Mouse (Mus musculus): ENCODE results near the gene Miga1. TPM values are rescaled to one million over a fixed set of nuclear protein-coding genes. Genes with fewer than 3 reads are reported as not detected.

Gene Miga1
- 24.6 and 26.3 TPM in 2 replicates for polyA plus RNA-seq (2014; fragmentation: Nextera tagmentation; extraction: Ambion mirVana)

GRCm38 (mm10) chr3:152339862-152340557 is at the start of gene Miga1:
Gene Miga1, minus strand, starts transcription at chr3:152340407.
- H3K9ac ChIP-seq (ENCODE audit: low read length), result peak within 1 kb of the TSS; percentile 81
- peak; percentile 90 for DNase-seq (ENCODE audit: low spot score)
- peak within 1 kb of the TSS; percentile 51 for H3K4me2 ChIP-seq (ENCODE audit: low read depth, low read length, severe bottlenecking)
- H3K27ac ChIP-seq (ENCODE audit: low read depth, low read length), result no peak within 1 kb of the TSS
- H3K4me1 ChIP-seq (replicated peaks; ENCODE audit: control insufficient read depth, insufficient read depth, low read length), result no peaks in the 10 kb centered on the region
- peaks cover 2% of the 10 kb centered on the region; the same call in 1 of the 2 replicates for H3K36me3 ChIP-seq (ENCODE audit: control insufficient read depth, insufficient read depth, low read length)
- ATAC-seq (replicated peaks; ENCODE audit: low FRiP score), result peak; percentile 95
- WGBS, result 3% methylated on average over 54 of the region's 54 CpGs
- H3K9me3 ChIP-seq (ENCODE audit: control insufficient read depth, low read length), result no peaks in the 10 kb centered on the region
- peak within 1 kb of the TSS; percentile 82 for H3K4me3 ChIP-seq (ENCODE audit: low read depth, low read length)
- H3K27me3 ChIP-seq (ENCODE audit: control insufficient read depth, insufficient read depth, low read length), result no peaks in the 10 kb centered on the region

GRCm38 (mm10) chr3:152384106-152384505 is 43.9 kb upstream of the Miga1 start:
- Histone ChIP-seq H3K4me3 (ENCODE audit: low read depth, low read length) (no peak overlapping the region), H3K9ac (ENCODE audit: low read length) (no peak overlapping the region), H3K9me3 (ENCODE audit: control insufficient read depth, low read length) (no peaks in the 10 kb centered on the region), H3K4me2 (ENCODE audit: low read depth, low read length, severe bottlenecking) (no peak overlapping the region), H3K4me1 (replicated peaks; ENCODE audit: control insufficient read depth, insufficient read depth, low read length) (no peaks in the 10 kb centered on the region), H3K36me3 (ENCODE audit: control insufficient read depth, insufficient read depth, low read length) (no peaks in the 10 kb centered on the region; the same call in 1 of the 2 replicates), H3K27me3 (ENCODE audit: control insufficient read depth, insufficient read depth, low read length) (no peaks in the 10 kb centered on the region), H3K27ac (ENCODE audit: low read depth, low read length) (no peak overlapping the region)
- ATAC-seq (replicated peaks; ENCODE audit: low FRiP score) (no peak), DNase-seq (ENCODE audit: low spot score) (no peak)
- 77% methylated on average over 11 of the region's 11 CpGs for WGBS

GRCm38 (mm10) chr3:152376063-152376462 is 35.9 kb upstream of the Miga1 start:
- WGBS, result 94% methylated on average over 4 of the region's 4 CpGs
- no peak overlapping the region for H3K4me2 ChIP-seq (ENCODE audit: low read depth, low read length, severe bottlenecking)
- no peak for DNase-seq (ENCODE audit: low spot score)
- no peaks in the 10 kb centered on the region for H3K27me3 ChIP-seq (ENCODE audit: control insufficient read depth, insufficient read depth, low read length)
- peaks cover 3% of the 10 kb centered on the region; the same call in 1 of the 2 replicates for H3K36me3 ChIP-seq (ENCODE audit: control insufficient read depth, insufficient read depth, low read length)
- no peaks in the 10 kb centered on the region for H3K4me1 ChIP-seq (replicated peaks; ENCODE audit: control insufficient read depth, insufficient read depth, low read length)
- H3K27ac ChIP-seq (ENCODE audit: low read depth, low read length), result no peak overlapping the region
- no peak overlapping the region for H3K9ac ChIP-seq (ENCODE audit: low read length)
- no peak overlapping the region for H3K4me3 ChIP-seq (ENCODE audit: low read depth, low read length)
- H3K9me3 ChIP-seq (ENCODE audit: control insufficient read depth, low read length), result no peaks in the 10 kb centered on the region
- ATAC-seq (replicated peaks; ENCODE audit: low FRiP score), result no peak

GRCm38 (mm10) chr3:152364181-152364580 is 24.0 kb upstream of the Miga1 start:
- H3K27me3 ChIP-seq (ENCODE audit: control insufficient read depth, insufficient read depth, low read length), result no peaks in the 10 kb centered on the region
- no peak overlapping the region for H3K27ac ChIP-seq (ENCODE audit: low read depth, low read length)
- WGBS, result 96% methylated on average over 2 of the region's 2 CpGs
- DNase-seq (ENCODE audit: low spot score), result no peak
- no peaks in the 10 kb centered on the region; the same call in 1 of the 2 replicates for H3K36me3 ChIP-seq (ENCODE audit: control insufficient read depth, insufficient read depth, low read length)
- no peaks in the 10 kb centered on the region for H3K9me3 ChIP-seq (ENCODE audit: control insufficient read depth, low read length)
- ATAC-seq (replicated peaks; ENCODE audit: low FRiP score), result no peak
- H3K9ac ChIP-seq (ENCODE audit: low read length), result no peak overlapping the region
- no peak overlapping the region for H3K4me2 ChIP-seq (ENCODE audit: low read depth, low read length, severe bottlenecking)
- H3K4me1 ChIP-seq (replicated peaks; ENCODE audit: control insufficient read depth, insufficient read depth, low read length), result no peaks in the 10 kb centered on the region
- no peak overlapping the region for H3K4me3 ChIP-seq (ENCODE audit: low read depth, low read length)

GRCm38 (mm10) chr3:152359151-152359550 is 18.9 kb upstream of the Miga1 start:
- Histone ChIP-seq H3K4me2 (ENCODE audit: low read depth, low read length, severe bottlenecking) (no peak overlapping the region), H3K9ac (ENCODE audit: low read length) (no peak overlapping the region), H3K4me1 (replicated peaks; ENCODE audit: control insufficient read depth, insufficient read depth, low read length) (no peaks in the 10 kb centered on the region), H3K4me3 (ENCODE audit: low read depth, low read length) (no peak overlapping the region), H3K9me3 (ENCODE audit: control insufficient read depth, low read length) (no peaks in the 10 kb centered on the region), H3K27me3 (ENCODE audit: control insufficient read depth, insufficient read depth, low read length) (no peaks in the 10 kb centered on the region), H3K36me3 (ENCODE audit: control insufficient read depth, insufficient read depth, low read length) (no peaks in the 10 kb centered on the region; the same call in 1 of the 2 replicates), H3K27ac (ENCODE audit: low read depth, low read length) (no peak overlapping the region)
- DNase-seq (ENCODE audit: low spot score) (no peak), ATAC-seq (replicated peaks; ENCODE audit: low FRiP score) (no peak)
- WGBS, result 90% methylated on average over 7 of the region's 7 CpGs

- 86% methylated on average over 9 of the region's 9 CpGs for WGBS
- Histone ChIP-seq H3K4me1 (replicated peaks; ENCODE audit: control insufficient read depth, insufficient read depth, low read length) (no peaks in the 10 kb centered on the region), H3K4me3 (ENCODE audit: low read depth, low read length) (no peak overlapping the region), H3K27ac (ENCODE audit: low read depth, low read length) (no peak overlapping the region), H3K9me3 (ENCODE audit: control insufficient read depth, low read length) (no peaks in the 10 kb centered on the region), H3K4me2 (ENCODE audit: low read depth, low read length, severe bottlenecking) (no peak overlapping the region), H3K36me3 (ENCODE audit: control insufficient read depth, insufficient read depth, low read length) (no peaks in the 10 kb centered on the region), H3K27me3 (ENCODE audit: control insufficient read depth, insufficient read depth, low read length) (no peaks in the 10 kb centered on the region), H3K9ac (ENCODE audit: low read length) (no peak overlapping the region)
- no peak for ATAC-seq (replicated peaks; ENCODE audit: low FRiP score)
- no peak for DNase-seq (ENCODE audit: low spot score)
Observed at GRCm38 (mm10) chr3:152356751-152357150, 16.5 kb upstream of the Miga1 start.

GRCm38 (mm10) chr3:152355361-152355760 is 15.2 kb upstream of the Miga1 start:
- Histone ChIP-seq H3K36me3 (ENCODE audit: control insufficient read depth, insufficient read depth, low read length) (no peaks in the 10 kb centered on the region), H3K4me1 (replicated peaks; ENCODE audit: control insufficient read depth, insufficient read depth, low read length) (no peaks in the 10 kb centered on the region), H3K9ac (ENCODE audit: low read length) (no peak overlapping the region), H3K4me3 (ENCODE audit: low read depth, low read length) (no peak overlapping the region), H3K9me3 (ENCODE audit: control insufficient read depth, low read length) (no peaks in the 10 kb centered on the region), H3K27me3 (ENCODE audit: control insufficient read depth, insufficient read depth, low read length) (no peaks in the 10 kb centered on the region), H3K27ac (ENCODE audit: low read depth, low read length) (no peak overlapping the region), H3K4me2 (ENCODE audit: low read depth, low read length, severe bottlenecking) (no peak overlapping the region)
- ATAC-seq (replicated peaks; ENCODE audit: low FRiP score) (no peak), DNase-seq (ENCODE audit: low spot score) (no peak)
- 72% methylated on average over 5 of the region's 5 CpGs for WGBS

- H3K9me3 ChIP-seq (ENCODE audit: control insufficient read depth, low read length), result no peaks in the 10 kb centered on the region
- no peaks in the 10 kb centered on the region for H3K4me1 ChIP-seq (replicated peaks; ENCODE audit: control insufficient read depth, insufficient read depth, low read length)
- H3K27me3 ChIP-seq (ENCODE audit: control insufficient read depth, insufficient read depth, low read length), result no peaks in the 10 kb centered on the region
- DNase-seq (ENCODE audit: low spot score) (no peak), ATAC-seq (replicated peaks; ENCODE audit: low FRiP score) (no peak)
- no peak overlapping the region for H3K27ac ChIP-seq (ENCODE audit: low read depth, low read length)
- 85% methylated on average over 10 of the region's 10 CpGs for WGBS
- H3K4me3 ChIP-seq (ENCODE audit: low read depth, low read length), result no peak overlapping the region
- H3K36me3 ChIP-seq (ENCODE audit: control insufficient read depth, insufficient read depth, low read length), result no peaks in the 10 kb centered on the region
- no peak overlapping the region for H3K9ac ChIP-seq (ENCODE audit: low read length)
- no peak overlapping the region for H3K4me2 ChIP-seq (ENCODE audit: low read depth, low read length, severe bottlenecking)
Observed at GRCm38 (mm10) chr3:152353434-152354177, 13.4 kb upstream of the Miga1 start.

All from forebrain, embryonic 11.5 days (tissue).